Mouse (Mus musculus) midbrain, embryonic 11.5 days (tissue): ENCODE data around the gene Glipr1l3. TPM values are rescaled to one million over a fixed set of nuclear protein-coding genes. Genes with fewer than 3 reads are reported as not detected.
"Not testable (repeated sequence)": the region's sequence is repeated elsewhere in the genome, so short reads cannot be mapped to it uniquely, and the experiment has no call there.

Experiments used
- ATAC-seq: fragments of 200-750 bp; cut with Nextera tagmentation; 2 replicates; pipeline ENCODE4 v1.8.0; 2017; ENCODE audit warnings: moderate TSS enrichment, moderate library complexity; ENCODE audit not compliant: low FRiP score
- DNase-seq: peaks from one replicate; pipeline ENCODE4 v3.0.0; 2015; ENCODE audit warnings: low spot score; ENCODE audit errors: missing footprints
- H3K27ac ChIP-seq: fragments of 300-500 bp; sonication (generic); 2 replicates; pipeline ENCODE4 v1.5.1; 2014; ENCODE audit warnings: low read depth, low read length
- H3K27me3 ChIP-seq: fragments of 300-500 bp; sonication (generic); 2 replicates; pipeline ENCODE4 v1.6.1; 2014; ENCODE audit warnings: mild to moderate bottlenecking, low read length, moderate library complexity, mixed read lengths; ENCODE audit not compliant: control insufficient read depth, insufficient read depth
- H3K36me3 ChIP-seq: fragments of 300-500 bp; sonication (generic); 2 replicates; pipeline ENCODE4 v1.6.1; 2014; ENCODE audit warnings: mild to moderate bottlenecking, low read length, moderate library complexity, mixed read lengths; ENCODE audit not compliant: control insufficient read depth, insufficient read depth
- H3K4me1 ChIP-seq: fragments of 300-500 bp; sonication (generic); 2 replicates; pipeline ENCODE4 v1.6.1; 2014; ENCODE audit warnings: low read length; ENCODE audit not compliant: control insufficient read depth, insufficient read depth
- H3K4me2 ChIP-seq: fragments of 300-500 bp; sonication (generic); 2 replicates; pipeline ENCODE4 v1.6.1; 2014; ENCODE audit warnings: mild to moderate bottlenecking, moderate library complexity
- H3K4me3 ChIP-seq: fragments of 300-500 bp; sonication (generic); 2 replicates; pipeline ENCODE4 v1.5.1; 2014; ENCODE audit warnings: low read depth, low read length
- H3K9ac ChIP-seq: fragments of 300-500 bp; sonication (generic); 2 replicates; pipeline ENCODE4 v1.6.1; 2014; ENCODE audit warnings: low read length
- H3K9me3 ChIP-seq: fragments of 300-500 bp; sonication (generic); 2 replicates; pipeline ENCODE4 v1.6.1; 2016; ENCODE audit warnings: low read length; ENCODE audit not compliant: control insufficient read depth
- WGBS: fragments of 180-500 bp; shearing (Covaris S2); extraction: QIAGEN DNeasy Blood & Tissue Kit; methylation state at CpG from one replicate; pipeline ENCODE4 v1.1.7; 2014; 5-methylcytosine and 5-hydroxymethylcytosine counted together
- polyA plus RNA-seq: library from polyadenylated mRNA; unstranded; fragments of >200 nt; fragmentation: Nextera tagmentation; extraction: Ambion mirVana; gene quantifications from 2 replicates; pipeline ENCODE4 v1.2.1, GENCODE M21; 2014

Gene Glipr1l3
- 0.15 TPM in 1 of 2 replicates, not detected in the other for polyA plus RNA-seq

- H3K9ac ChIP-seq, H3K4me1 ChIP-seq, H3K4me3 ChIP-seq, H3K36me3 ChIP-seq, H3K27me3 ChIP-seq, H3K9me3 ChIP-seq, H3K27ac ChIP-seq: not testable (repeated sequence)
- H3K4me2 ChIP-seq: peak within 1 kb of the TSS; percentile 8; the same call in 1 of the 2 replicates
- 16% methylated on average over 15 of the region's 15 CpGs for WGBS
- peak; percentile 98 for DNase-seq
- peak; percentile 91 for ATAC-seq
Observed at GRCm38 (mm10) chr10:112159882-112160560, at the start of gene Glipr1l3. Gene Glipr1l3, minus strand, starts transcription at chr10:112160327.

- DNase-seq (peak; percentile 89), ATAC-seq (peak; percentile 73; the same call in 1 of the 2 replicates)
- Histone ChIP-seq H3K4me1 (no peaks in the 10 kb centered on the region), H3K9me3 (no peaks in the 10 kb centered on the region), H3K4me3 (no peak overlapping the region), H3K27ac (no peak overlapping the region), H3K27me3 (no peaks in the 10 kb centered on the region), H3K9ac (no peak overlapping the region), H3K36me3 (no peaks in the 10 kb centered on the region), H3K4me2 (no peak overlapping the region)
- WGBS: 57% methylated on average over 2 of the region's 2 CpGs
Observed at GRCm38 (mm10) chr10:112203463-112203862, 43.3 kb upstream of the Glipr1l3 start.

DNA sequence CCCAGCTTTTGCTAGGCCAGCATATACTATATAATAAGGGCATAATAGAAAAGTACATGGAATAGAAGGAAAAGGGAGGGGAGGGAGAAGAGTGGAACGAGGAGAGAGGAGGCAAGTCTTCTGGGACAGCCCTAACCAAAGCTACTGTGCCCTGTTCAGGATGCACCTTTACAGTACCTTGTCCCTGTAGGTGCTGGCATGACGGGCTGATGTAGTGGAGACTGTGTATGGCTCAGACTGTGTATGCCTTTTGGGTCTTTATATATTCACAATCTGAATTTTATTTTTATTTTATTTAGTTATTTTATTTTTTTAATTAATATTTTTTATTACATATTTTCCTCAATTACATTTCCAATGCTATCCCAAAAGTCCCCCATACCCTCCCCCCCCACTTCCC lies 33.8 kb upstream of the Glipr1l3 start:
- H3K9me3 ChIP-seq, H3K27me3 ChIP-seq, H3K9ac ChIP-seq, H3K36me3 ChIP-seq, H3K4me2 ChIP-seq, H3K27ac ChIP-seq, H3K4me3 ChIP-seq, ATAC-seq, H3K4me1 ChIP-seq, DNase-seq: not testable (repeated sequence)
- WGBS: 82% methylated on average over 2 of the region's 2 CpGs

DNA sequence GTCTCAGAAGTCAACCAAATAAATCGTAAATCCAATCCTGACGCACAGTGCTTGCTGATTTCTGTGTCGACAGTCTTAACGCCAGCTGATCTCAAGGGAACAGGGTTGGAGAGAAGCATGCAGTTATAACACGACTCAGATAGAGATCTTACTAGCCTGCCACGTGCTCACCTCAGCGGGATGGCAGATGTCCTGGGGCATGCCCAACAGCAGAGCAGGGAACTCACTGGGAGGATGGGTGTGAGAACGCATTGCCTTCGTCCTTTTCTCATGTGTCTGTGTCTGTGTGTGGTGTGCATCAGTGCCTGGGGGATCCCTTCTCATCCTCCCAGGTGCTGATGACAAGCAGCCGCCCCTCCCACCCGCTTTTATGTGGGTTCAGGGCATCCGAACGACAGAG lies 16.9 kb upstream of the Glipr1l3 start:
- H3K9ac ChIP-seq, H3K4me1 ChIP-seq, H3K4me3 ChIP-seq, H3K27me3 ChIP-seq, H3K27ac ChIP-seq, DNase-seq, H3K4me2 ChIP-seq, H3K9me3 ChIP-seq, H3K36me3 ChIP-seq: not testable (repeated sequence)
- WGBS: 36% methylated on average over 11 of the region's 13 CpGs
- peak; percentile 65; the same call in 1 of the 2 replicates for ATAC-seq

GRCm38 (mm10) chr10:112163168-112163766 lies 3.1 kb upstream of the Glipr1l3 start, which contains the start of gene Caps2:
Gene Caps2, plus strand, starts transcription at chr10:112163621.
- DNase-seq (peak; percentile 92), ATAC-seq (peak; percentile 76)
- H3K36me3 ChIP-seq: no peaks in the 10 kb centered on the region
- WGBS: 28% methylated on average over 4 of the region's 4 CpGs
- peaks cover 5% of the 10 kb centered on the region; the same call in 1 of the 2 replicates for H3K4me1 ChIP-seq
- no peak within 1 kb of the TSS for H3K27ac ChIP-seq
- no peaks in the 10 kb centered on the region for H3K9me3 ChIP-seq
- H3K27me3 ChIP-seq: no peaks in the 10 kb centered on the region
- H3K4me3 ChIP-seq: no peak within 1 kb of the TSS
- H3K9ac ChIP-seq: no peak within 1 kb of the TSS
- peak within 1 kb of the TSS; percentile 1; the same call in 1 of the 2 replicates for H3K4me2 ChIP-seq

DNA sequence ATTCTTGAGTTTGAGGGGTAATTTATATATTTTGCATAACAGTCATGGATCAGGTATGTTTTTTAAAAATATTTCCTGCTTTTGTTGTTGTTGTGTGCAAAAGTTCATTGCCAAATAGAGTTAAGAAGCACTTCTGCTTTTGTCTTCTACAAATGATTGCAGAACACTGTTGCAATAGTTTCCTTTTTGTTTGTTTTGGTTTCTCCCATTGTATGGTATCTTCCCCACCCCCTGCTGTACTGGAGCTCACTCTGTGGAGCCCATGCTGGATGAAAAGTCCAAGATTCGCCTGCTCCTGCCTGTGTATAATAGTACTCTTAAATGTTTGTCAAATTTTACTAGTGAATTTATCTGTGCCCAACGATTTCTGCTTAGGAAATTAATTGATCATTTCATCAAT lies 20.3 kb downstream of the Glipr1l3 start:
- ATAC-seq (no peak), DNase-seq (no peak)
- H3K4me1 ChIP-seq: no peaks in the 10 kb centered on the region
- no peak overlapping the region for H3K27ac ChIP-seq
- no peaks in the 10 kb centered on the region for H3K36me3 ChIP-seq
- no peaks in the 10 kb centered on the region for H3K27me3 ChIP-seq
- no peak overlapping the region for H3K4me3 ChIP-seq
- H3K4me2 ChIP-seq: no peak overlapping the region
- no peak overlapping the region for H3K9ac ChIP-seq
- WGBS: 64% methylated on average over 2 of the region's 2 CpGs
- H3K9me3 ChIP-seq: no peaks in the 10 kb centered on the region

DNA sequence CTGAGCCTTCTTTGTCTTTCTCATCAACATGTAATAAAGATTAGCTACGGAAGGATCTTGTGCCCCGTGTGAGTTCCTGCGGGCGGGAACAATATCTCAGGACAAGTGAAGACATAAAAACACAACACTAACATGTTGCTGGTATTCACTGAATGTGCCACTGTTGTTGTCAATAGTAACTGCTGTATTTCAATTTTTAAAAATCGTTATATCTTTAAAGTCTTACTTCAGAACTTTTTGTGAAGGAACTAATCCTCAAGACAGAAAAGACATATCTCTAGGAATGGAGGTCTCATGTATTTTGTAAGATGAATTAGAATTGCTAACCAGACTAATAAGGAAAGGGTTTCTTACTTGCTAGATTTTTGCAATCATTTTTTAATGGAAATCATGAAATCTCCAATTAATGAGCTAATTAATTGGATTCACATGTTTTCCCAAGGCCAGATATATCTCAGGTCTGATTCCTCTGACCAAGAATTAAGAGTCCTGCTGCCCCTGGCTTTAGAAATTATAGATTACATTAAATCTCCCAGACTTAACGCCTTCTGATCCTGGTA lies 21.2 kb downstream of the Glipr1l3 start:
- H3K9ac ChIP-seq: no peak overlapping the region; the same call in 1 of the 2 replicates
- ATAC-seq (peak; percentile 69), DNase-seq (peak; percentile 90)
- peak overlapping the region; percentile 41; the same call in 1 of the 2 replicates for H3K4me2 ChIP-seq
- H3K27ac ChIP-seq: no peak overlapping the region
- H3K4me3 ChIP-seq: peak overlapping the region; percentile 18; the same call in 1 of the 2 replicates
- 41% methylated on average over 6 of the region's 6 CpGs for WGBS
- H3K9me3 ChIP-seq: no peaks in the 10 kb centered on the region
- no peaks in the 10 kb centered on the region for H3K36me3 ChIP-seq
- H3K27me3 ChIP-seq: no peaks in the 10 kb centered on the region
- no peaks in the 10 kb centered on the region for H3K4me1 ChIP-seq

DNA sequence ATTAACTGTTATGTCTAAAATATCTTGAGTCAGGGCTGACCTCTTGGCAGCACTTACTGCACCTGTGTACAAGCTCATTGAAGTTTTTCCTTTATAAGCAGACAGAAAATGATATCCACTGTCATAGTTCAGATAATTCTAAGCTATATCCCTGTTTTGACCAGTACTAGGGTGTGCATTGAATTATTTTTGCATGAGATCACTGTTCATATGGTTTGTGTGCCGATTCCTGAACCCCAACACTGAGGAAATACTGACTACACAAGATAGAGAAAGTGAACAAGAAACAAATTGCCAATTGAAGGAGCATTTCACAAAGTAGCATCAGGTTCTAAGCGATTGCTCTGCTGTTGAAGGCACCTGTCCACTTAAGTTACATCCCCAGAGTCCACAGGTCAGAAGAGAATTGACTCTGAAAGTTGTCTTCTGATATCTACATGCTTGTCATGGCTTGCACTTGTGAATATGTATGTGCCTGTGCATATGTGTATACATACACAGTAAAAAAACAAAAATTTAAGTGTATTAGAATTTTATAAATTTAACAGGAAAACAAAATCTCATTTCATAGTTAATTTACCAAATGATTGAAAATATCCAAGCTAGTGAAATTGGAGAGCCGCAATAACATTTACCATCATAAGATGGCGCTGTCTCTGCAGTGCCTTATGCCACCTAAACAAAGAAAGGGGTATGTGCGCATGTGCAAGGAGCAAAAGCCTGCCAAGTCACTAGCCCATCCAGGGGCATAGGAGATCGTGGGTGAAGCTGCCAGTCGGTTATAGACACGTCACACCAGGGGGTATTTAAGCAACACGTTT lies 21.9 kb downstream of the Glipr1l3 start:
- no peaks in the 10 kb centered on the region for H3K27me3 ChIP-seq
- 20% methylated on average over 9 of the region's 9 CpGs for WGBS
- ATAC-seq (peak; percentile 89), DNase-seq (peak; percentile 95)
- H3K4me1 ChIP-seq: no peaks in the 10 kb centered on the region
- H3K9ac ChIP-seq: no peak overlapping the region; the same call in 1 of the 2 replicates
- H3K27ac ChIP-seq: no peak overlapping the region
- peak overlapping the region; percentile 18; the same call in 1 of the 2 replicates for H3K4me3 ChIP-seq
- H3K9me3 ChIP-seq: no peaks in the 10 kb centered on the region
- H3K36me3 ChIP-seq: no peaks in the 10 kb centered on the region
- peak overlapping the region; percentile 41; the same call in 1 of the 2 replicates for H3K4me2 ChIP-seq
